Mouse (Mus musculus) hindlimb bud, embryonic 11.5 days (tissue): Measurements from ENCODE around the gene Dock2.
A peak's percentile ranks its signal among the peaks of the same experiment; 100 is the strongest.

Experiments
- DNase-seq: peaks from one replicate; pipeline ENCODE4 v3.0.0-alpha.2; 2012; ENCODE audit warnings: low read depth, low spot score; ENCODE audit errors: extremely low spot score

Gene Dock2

GRCm38 (mm10) chr11:34770666-34771065, 13.0 kb downstream of the Dock2 start:
- DNase-seq, result no peak

- DNase-seq, result no peak
Observed at GRCm38 (mm10) chr11:34769946-34770345, 13.7 kb downstream of the Dock2 start.

GRCm38 (mm10) chr11:34769396-34769795, 14.3 kb downstream of the Dock2 start:
- DNase-seq, result no peak

- DNase-seq, result no peak
Observed at GRCm38 (mm10) chr11:34763739-34764361, 19.8 kb downstream of the Dock2 start.

DNA sequence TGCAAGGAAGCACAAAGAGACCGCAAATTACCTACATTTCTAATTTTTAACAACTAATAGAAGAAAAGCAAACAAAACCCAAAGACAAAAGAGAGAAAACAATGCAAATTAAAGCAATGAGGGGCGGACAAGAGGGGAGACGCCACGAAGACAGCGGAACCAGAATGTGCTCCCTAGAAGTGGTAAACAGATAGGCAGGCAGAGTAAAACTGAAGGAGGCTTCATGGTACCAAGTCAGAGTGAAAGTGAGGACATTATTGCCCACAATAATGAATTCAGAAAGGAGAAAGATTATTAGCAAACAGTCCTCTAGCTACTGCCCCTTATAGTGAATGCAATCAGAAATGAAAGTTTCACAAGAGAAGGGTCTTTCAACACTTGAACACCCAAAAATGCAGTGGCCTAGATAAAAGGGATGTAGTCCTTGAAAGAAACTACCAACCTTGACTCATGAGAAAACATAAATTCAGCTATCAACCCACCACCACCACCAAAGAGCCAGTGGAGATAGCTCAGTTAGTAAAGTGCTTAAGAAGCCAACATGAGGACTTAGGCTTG, 21.0 kb downstream of the Dock2 start:
- DNase-seq, result no peak

GRCm38 (mm10) chr11:34762125-34762524, 21.6 kb downstream of the Dock2 start:
- no peak for DNase-seq

DNA sequence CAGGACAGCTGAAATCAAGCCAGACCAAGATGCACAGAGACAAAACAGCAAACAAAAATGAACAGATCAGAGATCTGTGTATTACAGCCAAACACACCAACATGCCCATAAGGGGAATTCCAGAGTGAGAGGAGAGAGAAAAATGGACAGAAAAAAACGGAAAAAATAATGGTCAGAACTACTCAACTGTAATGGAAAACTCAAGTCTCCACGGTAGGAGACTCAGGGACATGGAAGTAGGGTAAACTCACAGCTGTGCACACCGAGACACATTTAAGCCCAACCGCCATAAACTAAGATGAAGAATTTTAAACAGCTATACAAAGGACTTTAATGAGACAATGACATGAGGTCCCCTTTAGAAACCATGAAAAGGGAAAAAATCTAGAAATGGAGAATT, 24.1 kb downstream of the Dock2 start:
- no peak for DNase-seq

DNA sequence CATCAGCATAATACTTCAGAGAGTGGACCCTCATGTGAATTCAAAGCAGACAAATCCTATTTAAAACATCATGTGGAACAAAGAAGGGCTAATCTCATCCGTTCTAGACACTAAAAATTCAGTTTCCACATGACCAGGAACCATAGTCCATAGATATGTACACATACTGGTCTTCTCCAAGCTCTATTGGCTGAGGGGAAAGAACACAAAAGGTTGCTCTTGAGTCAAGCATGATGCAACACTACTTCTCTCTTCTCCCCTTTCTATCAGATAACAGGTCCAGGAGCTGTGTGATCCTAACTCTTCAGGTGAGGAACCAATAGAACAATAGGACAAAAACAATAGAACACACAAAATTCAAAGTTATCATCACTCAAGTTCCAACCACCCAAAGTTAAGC, 42.6 kb downstream of the Dock2 start:
- no peak for DNase-seq

- DNase-seq, result no peak
Observed at GRCm38 (mm10) chr11:34739816-34740215, 43.9 kb downstream of the Dock2 start.

DNA sequence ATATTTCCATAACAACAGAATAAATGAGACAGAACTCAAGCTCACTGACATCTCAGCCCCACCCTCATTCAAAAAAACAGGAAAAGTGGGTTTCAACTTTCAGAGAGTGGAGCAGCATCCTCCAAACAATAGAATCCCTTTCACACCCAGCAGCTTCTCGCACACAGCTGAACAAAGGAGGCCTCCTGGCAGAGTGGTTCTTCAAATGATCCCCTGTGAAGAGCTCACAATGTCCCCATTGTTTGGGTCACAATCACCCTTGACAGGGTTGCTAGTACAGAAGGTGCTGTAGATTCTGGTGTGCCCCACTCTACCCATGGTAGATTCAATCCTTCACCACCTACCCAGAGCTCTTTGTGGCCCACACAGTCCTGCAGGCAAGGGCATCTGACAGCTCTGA, 44.7 kb downstream of the Dock2 start:
- no peak for DNase-seq

DNA sequence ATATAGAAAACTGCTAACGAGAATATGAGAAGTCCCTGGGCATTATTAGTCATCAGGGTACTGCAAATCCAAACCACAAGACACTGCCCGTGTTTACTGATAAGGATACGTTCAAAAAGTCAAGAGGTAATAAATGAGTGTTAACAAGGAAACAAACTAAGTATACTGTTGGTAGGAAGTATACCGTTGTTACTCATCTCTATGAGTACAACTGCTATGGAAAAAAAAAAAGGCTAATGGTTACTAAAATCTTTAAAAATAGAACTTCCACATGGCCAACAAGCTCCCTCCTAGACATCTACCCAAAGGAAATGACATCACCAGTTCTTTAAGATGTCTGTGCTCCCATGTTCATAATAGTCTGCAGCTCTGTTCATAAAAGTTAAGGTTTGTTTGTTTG, 46.5 kb downstream of the Dock2 start:
- no peak for DNase-seq

DNA sequence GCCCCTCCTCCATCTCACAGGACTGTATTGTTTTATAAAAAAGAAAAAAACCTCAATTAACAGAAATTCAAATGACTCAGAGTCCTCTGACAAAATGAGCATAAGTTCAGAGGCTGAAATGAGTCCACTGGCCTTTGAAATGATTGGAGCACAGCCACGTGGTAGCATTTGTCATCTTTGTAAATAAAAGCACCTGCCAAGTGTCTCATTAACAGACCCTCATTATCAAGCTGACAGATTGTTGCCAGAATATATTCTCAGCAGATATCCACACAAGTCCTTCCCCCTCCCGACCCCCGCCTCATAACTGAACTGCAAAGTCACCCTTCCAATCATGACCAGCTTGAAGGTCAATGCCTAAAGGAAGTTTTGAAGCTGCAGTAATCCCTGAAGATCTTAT, 49.7 kb downstream of the Dock2 start:
- DNase-seq, result no peak

DNA sequence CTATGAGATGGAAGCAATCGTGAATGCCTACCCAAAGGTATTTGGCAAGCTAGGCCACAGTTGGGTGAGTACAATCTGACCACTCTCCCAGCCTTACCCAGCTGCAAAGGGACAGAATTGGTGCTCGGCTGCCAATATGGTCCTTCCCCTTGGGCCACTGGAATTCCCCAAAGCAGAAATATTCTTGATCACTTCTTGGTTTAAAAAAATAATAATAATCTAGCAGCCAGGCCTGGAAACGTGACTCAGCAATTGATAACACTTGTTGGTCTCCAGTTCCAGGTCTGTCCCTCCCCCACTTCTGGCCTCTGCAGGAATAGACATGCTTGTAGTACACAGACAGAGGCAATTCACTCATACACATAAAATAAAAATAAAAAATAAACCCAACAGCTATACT, 56.2 kb downstream of the Dock2 start:
- no peak for DNase-seq

DNA sequence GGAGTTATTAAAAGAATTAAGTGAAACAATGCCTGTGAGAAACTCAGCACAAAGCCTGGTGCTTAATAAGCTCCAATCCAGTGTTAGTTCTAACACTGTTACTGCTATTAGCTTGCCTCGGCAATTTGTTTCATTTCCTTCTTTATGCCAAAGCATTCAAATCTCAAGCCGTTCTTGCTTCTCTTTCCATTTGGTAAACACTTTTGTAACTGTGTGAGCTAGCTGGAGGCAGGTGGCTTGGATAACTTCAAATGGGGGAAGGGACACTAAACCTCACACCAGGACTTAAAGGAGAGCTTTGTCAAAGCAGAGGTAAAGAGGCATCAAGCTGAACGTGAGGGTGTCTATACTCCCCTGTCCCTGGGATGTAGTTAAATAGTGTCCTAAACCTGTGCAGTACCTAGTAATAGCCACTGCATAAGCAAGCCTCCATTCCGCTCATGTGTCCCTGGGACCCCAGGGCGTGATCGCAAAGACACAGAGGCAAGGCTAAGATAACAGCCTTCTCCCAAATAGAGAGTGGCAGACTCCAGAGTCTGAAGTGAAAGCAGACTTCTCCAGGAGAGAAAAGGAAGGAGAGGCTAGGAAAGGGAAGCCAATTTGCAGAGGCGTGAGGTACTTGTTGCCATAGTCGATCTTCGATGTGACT, 56.9 kb downstream of the Dock2 start:
- DNase-seq, result no peak

- DNase-seq, result no peak
Observed at GRCm38 (mm10) chr11:34713360-34713759, 70.3 kb downstream of the Dock2 start.

DNA sequence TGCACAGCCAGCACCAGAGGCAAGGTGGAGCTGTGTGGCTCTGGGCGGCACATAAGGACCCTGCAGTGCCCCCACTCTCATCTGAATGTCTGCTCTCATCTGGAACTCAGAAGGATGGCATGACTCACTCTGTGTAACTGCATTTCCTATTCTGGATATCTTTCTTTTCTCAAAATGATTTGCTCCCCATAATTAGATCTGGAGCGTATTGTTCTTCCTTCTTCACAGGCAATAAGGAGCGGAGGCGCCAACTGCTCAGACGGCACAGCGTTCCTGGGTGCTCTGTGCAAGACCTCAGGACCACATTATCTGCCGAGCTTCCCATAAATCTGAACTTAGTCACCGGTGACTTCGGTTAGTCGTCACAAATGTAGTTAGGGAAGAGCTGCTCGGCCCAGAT, 75.4 kb downstream of the Dock2 start:
- DNase-seq, result no peak

GRCm38 (mm10) chr11:34707360-34707759, 76.3 kb downstream of the Dock2 start:
- no peak for DNase-seq

DNA sequence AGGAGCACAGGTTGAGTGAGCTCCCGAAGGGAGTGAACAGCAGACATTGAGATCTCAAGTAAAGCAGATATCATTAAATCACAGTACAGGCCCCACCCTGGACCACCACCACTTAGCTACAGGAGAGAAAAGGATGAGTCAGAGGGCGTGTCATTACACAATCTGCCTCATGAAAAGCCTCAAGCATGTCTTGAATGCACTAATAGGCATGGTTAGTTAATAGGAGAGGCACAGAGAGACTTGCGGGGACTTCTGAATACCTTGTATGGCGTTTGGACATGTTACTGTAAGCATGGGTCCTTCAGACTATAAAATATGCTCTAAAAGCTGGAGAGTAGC, 78.6 kb downstream of the Dock2 start:
- DNase-seq, result no peak

GRCm38 (mm10) chr11:34704384-34705107, 79.1 kb downstream of the Dock2 start:
- DNase-seq, result no peak

GRCm38 (mm10) chr11:34703851-34704250, 79.8 kb downstream of the Dock2 start:
- no peak for DNase-seq

DNA sequence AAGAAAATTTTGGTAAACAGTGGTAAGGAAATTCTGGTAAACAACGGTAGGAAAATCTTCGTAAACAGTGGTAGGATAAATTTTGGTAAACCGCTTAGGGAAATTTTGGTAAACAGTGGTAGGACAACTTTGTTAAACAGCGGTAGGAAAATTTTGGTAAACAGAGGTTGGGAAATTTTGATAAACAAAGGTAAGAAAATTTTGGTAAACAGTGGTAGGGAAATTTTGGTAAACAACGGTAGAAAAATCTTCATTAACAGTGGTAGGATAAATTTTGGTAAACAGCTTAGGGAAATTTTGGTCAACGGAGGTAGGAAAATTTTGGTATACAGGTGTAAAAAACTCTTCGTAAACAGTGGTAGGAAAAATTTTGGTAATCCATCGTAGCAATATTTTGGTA, 101.9 kb downstream of the Dock2 start:
- peak; percentile 86 for DNase-seq

DNA sequence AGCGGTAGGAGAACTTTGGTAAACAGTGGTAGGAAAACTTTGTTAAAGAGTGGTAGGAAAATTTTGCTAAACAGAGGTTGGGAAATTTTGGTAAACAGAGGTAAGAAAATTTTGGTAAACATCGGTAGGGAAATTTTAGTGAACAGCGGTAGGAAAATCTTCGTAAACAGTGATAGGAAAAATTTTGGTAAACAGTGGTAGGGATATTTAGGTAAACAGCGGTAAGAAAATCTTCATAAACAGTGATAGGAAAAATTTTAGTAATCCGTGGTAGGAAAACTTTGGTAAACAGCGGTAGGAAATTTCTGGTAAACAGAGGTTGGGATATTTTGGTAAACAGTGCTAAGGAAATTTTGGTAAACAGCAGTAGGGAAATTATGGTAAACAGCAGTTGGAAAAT, 239.1 kb downstream of the Dock2 start:
- DNase-seq, result peak; percentile 30
